Mouse (Mus musculus) midbrain, embryonic 16.5 days (tissue): ENCODE measurements around the gene Gm20683. TPM values are rescaled to one million over a fixed set of nuclear protein-coding genes. Genes with fewer than 3 reads are reported as not detected.

Experiments
- ATAC-seq: fragments of 200-750 bp; cut with Nextera tagmentation; 2 replicates; pipeline ENCODE4 v1.8.0; 2017; ENCODE audit warnings: moderate TSS enrichment
- H3K27ac ChIP-seq: fragments of 300-500 bp; sonication (generic); 2 replicates; pipeline ENCODE4 v1.5.1; 2014; ENCODE audit warnings: mild to moderate bottlenecking, low read length, mixed read lengths
- H3K27me3 ChIP-seq: fragments of 300-500 bp; sonication (generic); 2 replicates; pipeline ENCODE4 v1.6.1; 2014; ENCODE audit warnings: low read depth, low read length, mixed read lengths; ENCODE audit not compliant: control insufficient read depth, insufficient read depth
- H3K36me3 ChIP-seq: fragments of 300-500 bp; sonication (generic); 2 replicates; pipeline ENCODE4 v1.6.1; 2014; ENCODE audit warnings: mild to moderate bottlenecking, low read length, moderate library complexity, mixed read lengths; ENCODE audit not compliant: control insufficient read depth, insufficient read depth
- H3K4me1 ChIP-seq: fragments of 300-500 bp; sonication (generic); 2 replicates; pipeline ENCODE4 v1.6.1; 2014; ENCODE audit warnings: mild to moderate bottlenecking, low read length, mixed read lengths; ENCODE audit not compliant: control insufficient read depth, insufficient read depth
- H3K4me2 ChIP-seq: fragments of 300-500 bp; sonication (generic); 2 replicates; pipeline ENCODE4 v1.6.1; 2014; ENCODE audit warnings: mild to moderate bottlenecking, low read length, mixed read lengths
- H3K4me3 ChIP-seq: fragments of 300-500 bp; sonication (generic); 2 replicates; pipeline ENCODE4 v1.5.1; 2014; ENCODE audit warnings: low read depth, mild to moderate bottlenecking, low read length, moderate library complexity, mixed read lengths
- H3K9ac ChIP-seq: fragments of 300-500 bp; sonication (generic); 2 replicates; pipeline ENCODE4 v1.6.1; 2014; ENCODE audit warnings: low read depth, low read length, mixed read lengths
- H3K9me3 ChIP-seq: fragments of 300-500 bp; sonication (generic); replicated peaks from 2 replicates; pipeline ENCODE4 v1.6.1; 2014; ENCODE audit warnings: mild to moderate bottlenecking, low read length, mixed read lengths; ENCODE audit not compliant: control insufficient read depth, poor library complexity, severe bottlenecking
- WGBS: fragments of 180-500 bp; shearing (Covaris S2); extraction: QIAGEN DNeasy Blood & Tissue Kit; methylation state at CpG from one replicate; pipeline ENCODE4 v1.1.7; 2014; 5-methylcytosine and 5-hydroxymethylcytosine counted together
- polyA plus RNA-seq: library from polyadenylated mRNA; unstranded; fragments of >200 nt; fragmentation: Nextera tagmentation; extraction: Ambion mirVana; gene quantifications from 2 replicates; pipeline ENCODE4 v1.2.1, GENCODE M21; 2015

Gm20683 gene
- polyA plus RNA-seq, 1 experiment from 2014 or later, result 14.5 TPM

GRCm38 (mm10) chr17:25827546-25828222 is 13.9 kb downstream of the Gm20683 start:
- peak overlapping the region; percentile 97 for H3K4me2 ChIP-seq
- WGBS, result 92% methylated on average over 22 of the region's 22 CpGs
- ATAC-seq, result no peak
- peaks cover 25% of the 10 kb centered on the region for H3K36me3 ChIP-seq
- H3K4me3 ChIP-seq, result no peak overlapping the region
- H3K27me3 ChIP-seq, result no peaks in the 10 kb centered on the region
- H3K4me1 ChIP-seq, result peaks cover 56% of the 10 kb centered on the region
- peak overlapping the region; percentile 91; the same call in 1 of the 2 replicates for H3K27ac ChIP-seq
- no peaks in the 10 kb centered on the region for H3K9me3 ChIP-seq
- no peak overlapping the region for H3K9ac ChIP-seq

GRCm38 (mm10) chr17:25827011-25827410 is 14.6 kb downstream of the Gm20683 start:
- 95% methylated on average over 13 of the region's 13 CpGs for WGBS
- H3K4me1 ChIP-seq, result peaks cover 54% of the 10 kb centered on the region
- no peak overlapping the region for H3K4me3 ChIP-seq
- H3K27ac ChIP-seq, result no peak overlapping the region
- no peaks in the 10 kb centered on the region for H3K9me3 ChIP-seq
- H3K4me2 ChIP-seq, result no peak overlapping the region
- no peak overlapping the region for H3K9ac ChIP-seq
- H3K36me3 ChIP-seq, result peaks cover 25% of the 10 kb centered on the region
- no peak for ATAC-seq
- no peaks in the 10 kb centered on the region for H3K27me3 ChIP-seq

GRCm38 (mm10) chr17:25825984-25826570 is 15.5 kb downstream of the Gm20683 start:
- peaks cover 19% of the 10 kb centered on the region for H3K36me3 ChIP-seq
- H3K4me3 ChIP-seq, result no peak overlapping the region
- no peaks in the 10 kb centered on the region for H3K27me3 ChIP-seq
- H3K4me2 ChIP-seq, result no peak overlapping the region
- H3K27ac ChIP-seq, result no peak overlapping the region
- no peak overlapping the region for H3K9ac ChIP-seq
- peaks cover 44% of the 10 kb centered on the region for H3K4me1 ChIP-seq
- 96% methylated on average over 27 of the region's 27 CpGs for WGBS
- H3K9me3 ChIP-seq, result no peaks in the 10 kb centered on the region
- no peak for ATAC-seq

GRCm38 (mm10) chr17:25825311-25825710 is 16.3 kb downstream of the Gm20683 start:
- 89% methylated on average over 6 of the region's 6 CpGs for WGBS
- Histone ChIP-seq H3K4me3 (no peak overlapping the region), H3K9me3 (no peaks in the 10 kb centered on the region), H3K4me1 (peaks cover 38% of the 10 kb centered on the region), H3K36me3 (peaks cover 12% of the 10 kb centered on the region), H3K27me3 (no peaks in the 10 kb centered on the region), H3K27ac (no peak overlapping the region), H3K9ac (no peak overlapping the region), H3K4me2 (no peak overlapping the region; the same call in 1 of the 2 replicates)
- ATAC-seq, result no peak

GRCm38 (mm10) chr17:25824362-25825142 is 17.0 kb downstream of the Gm20683 start:
- ATAC-seq, result no peak
- peak overlapping the region; percentile 58 for H3K4me3 ChIP-seq
- peak overlapping the region; percentile 77 for H3K9ac ChIP-seq
- WGBS, result 76% methylated on average over 17 of the region's 17 CpGs
- H3K9me3 ChIP-seq, result no peaks in the 10 kb centered on the region
- H3K4me1 ChIP-seq, result peaks cover 31% of the 10 kb centered on the region
- H3K4me2 ChIP-seq, result peak overlapping the region; percentile 87
- H3K27me3 ChIP-seq, result no peaks in the 10 kb centered on the region
- peaks cover 14% of the 10 kb centered on the region for H3K36me3 ChIP-seq
- H3K27ac ChIP-seq, result no peak overlapping the region

- under 1% methylated on average over 18 of the region's 18 CpGs for WGBS
- ATAC-seq, result peak; percentile 73
- peak within 1 kb of the TSS; percentile 77 for H3K9ac ChIP-seq
- H3K4me3 ChIP-seq, result peak within 1 kb of the TSS; percentile 58
- H3K27ac ChIP-seq, result peak within 1 kb of the TSS; percentile 83
- peaks cover 4% of the 10 kb centered on the region for H3K27me3 ChIP-seq
- H3K4me1 ChIP-seq, result peaks cover 29% of the 10 kb centered on the region
- H3K36me3 ChIP-seq, result peaks cover 20% of the 10 kb centered on the region
- no peaks in the 10 kb centered on the region for H3K9me3 ChIP-seq
- peak within 1 kb of the TSS; percentile 87 for H3K4me2 ChIP-seq
Measured at GRCm38 (mm10) chr17:25823452-25823851, 18.1 kb downstream of the Gm20683 start, which contains the start of gene Wdr24. TSS of gene Wdr24 (plus strand) at chr17:25823627.

GRCm38 (mm10) chr17:25818851-25819780 is 22.4 kb downstream of the Gm20683 start:
- H3K27ac ChIP-seq, result no peak overlapping the region
- H3K9me3 ChIP-seq, result no peaks in the 10 kb centered on the region
- peaks cover 27% of the 10 kb centered on the region for H3K36me3 ChIP-seq
- H3K4me3 ChIP-seq, result no peak overlapping the region
- H3K9ac ChIP-seq, result peak overlapping the region; percentile 20; the same call in 1 of the 2 replicates
- peaks cover 5% of the 10 kb centered on the region for H3K4me1 ChIP-seq
- WGBS, result 12% methylated on average over 46 of the region's 46 CpGs
- peaks cover 11% of the 10 kb centered on the region for H3K27me3 ChIP-seq
- no peak overlapping the region for H3K4me2 ChIP-seq
- ATAC-seq, result no peak

GRCm38 (mm10) chr17:25817662-25818061 is 23.9 kb downstream of the Gm20683 start:
- ATAC-seq, result no peak
- Histone ChIP-seq H3K27me3 (peaks cover 11% of the 10 kb centered on the region), H3K9ac (no peak overlapping the region), H3K27ac (no peak overlapping the region), H3K9me3 (no peaks in the 10 kb centered on the region), H3K36me3 (peaks cover 27% of the 10 kb centered on the region), H3K4me1 (peaks cover 9% of the 10 kb centered on the region), H3K4me3 (no peak overlapping the region), H3K4me2 (no peak overlapping the region)
- WGBS, result 90% methylated on average over 11 of the region's 11 CpGs
